Mouse (Mus musculus) megakaryocyte, embryonic 14.5 days (primary cell): Measurements from ENCODE around the gene Trip6.

Experiments used
- FLI1 ChIP-seq: IDR thresholded peaks from 2 replicates; pipeline ENCODE4 v1.6.1; 2012; ENCODE audit warnings: low read length, inconsistent platforms, mixed read lengths
- GATA1 ChIP-seq: IDR thresholded peaks from 3 replicates; pipeline ENCODE4 v1.6.1; 2012; ENCODE audit warnings: mixed read lengths, low read length, inconsistent platforms, borderline replicate concordance

DNA sequence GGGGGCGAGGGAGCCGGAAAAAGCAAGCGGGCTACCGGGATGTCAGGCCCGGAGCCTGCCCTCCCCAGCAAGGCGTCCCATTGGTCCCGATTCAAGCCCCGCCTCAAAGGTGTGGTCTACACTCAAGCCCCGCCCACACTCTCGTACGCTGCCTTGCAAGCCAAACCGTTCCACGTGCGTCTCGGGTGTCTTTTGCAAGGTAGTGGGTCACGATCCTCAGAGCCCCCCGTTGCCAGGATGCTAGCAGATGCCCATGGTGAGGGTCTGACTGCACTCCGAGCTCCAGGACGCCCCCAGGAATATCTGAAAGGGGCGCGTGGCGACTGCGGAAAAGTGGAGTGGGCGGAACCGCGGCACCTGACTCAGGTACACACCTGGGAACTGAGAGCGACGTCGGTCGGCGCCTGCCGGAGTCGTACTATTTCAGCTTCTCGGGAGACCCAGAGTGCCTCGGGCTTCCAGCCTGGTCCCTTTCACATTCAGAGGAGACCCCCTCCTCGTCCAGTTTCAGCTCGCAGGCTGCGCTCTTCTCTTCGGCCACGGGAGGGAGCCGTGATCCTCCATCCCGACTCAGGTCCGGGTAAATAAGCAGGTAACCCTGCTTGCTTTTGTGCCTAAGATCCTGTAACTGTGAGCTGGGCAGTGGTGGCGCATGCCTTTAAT lies 19.4 kb upstream of the Trip6 start, which contains the start of gene Slc12a9:
- TF ChIP-seq FLI1 (no peak), GATA1 (no peak)
